Mouse (Mus musculus): ENCODE measurements at regions not wholly inside any gene's neighbourhood (a gene's known extent, or its start where the extent isn't known, plus 50 kb on each side); places are given as distances from the start of the nearest gene placed in this dataset.

DNA sequence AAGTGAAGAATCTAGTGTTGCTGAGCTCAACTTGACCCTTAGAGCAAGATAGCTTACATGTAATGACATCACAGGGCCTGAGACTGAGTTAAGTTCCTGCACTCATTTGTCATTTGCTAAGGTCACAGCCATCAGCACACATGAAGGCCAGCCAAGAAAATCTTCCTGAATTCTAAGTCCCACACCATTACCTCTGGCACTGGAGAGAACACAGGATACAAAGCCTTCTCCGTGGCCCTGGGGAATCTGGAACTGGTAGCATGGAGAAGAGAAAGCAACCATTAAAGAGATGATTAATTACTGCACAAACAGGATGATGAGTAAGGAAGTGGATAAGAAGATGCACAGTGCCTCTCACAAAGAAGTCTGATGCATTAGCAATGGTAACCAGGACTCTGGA, 232.0 kb downstream of the Wdr72 start:
- Histone ChIP-seq H3K4me3 (ENCODE audit: insufficient read depth, low read length) (no peak overlapping the region), H3K27ac (ENCODE audit: insufficient read depth, low read depth, low read length) (no peak overlapping the region), H3K4me1 (ENCODE audit: control insufficient read depth, insufficient read depth, low read length) (no peaks in the 10 kb centered on the region)
- TF ChIP-seq POLR2A (IDR thresholded peaks at IDR 0.05; ENCODE audit: borderline replicate concordance, low read depth, low read length) (no peak), CTCF (IDR thresholded peaks at IDR 0.05; ENCODE audit: low read depth, low read length) (no peak)

DNA sequence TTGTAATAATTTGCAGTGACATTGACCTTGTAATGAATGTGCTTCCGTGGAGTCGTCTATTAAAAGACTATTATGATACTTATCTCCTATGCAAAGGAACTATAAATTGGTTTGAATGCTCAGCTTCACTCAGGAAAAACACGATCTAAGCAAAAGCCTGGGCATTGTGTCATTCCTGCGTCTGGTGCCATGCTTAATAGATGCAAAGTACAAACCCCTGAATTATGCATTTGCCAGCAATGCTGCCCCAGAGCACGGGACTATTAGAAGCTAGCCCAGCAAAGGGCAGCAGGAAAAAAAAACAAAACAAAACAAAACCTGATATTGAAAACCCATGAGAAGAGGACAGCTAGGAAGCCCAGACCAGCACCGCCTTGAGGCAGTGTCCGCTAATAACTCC, 234.9 kb downstream of the Wdr72 start:
- no peaks in the 10 kb centered on the region for H3K4me1 ChIP-seq (ENCODE audit: control insufficient read depth, insufficient read depth, low read length)

GRCm38 (mm10) chr9:74348776-74349175, 238.6 kb downstream of the Wdr72 start:
- no peak for TF ChIP-seq CTCF (IDR thresholded peaks at IDR 0.05; ENCODE audit: low read depth, low read length)
- TF ChIP-seq POLR2A (IDR thresholded peaks at IDR 0.05; ENCODE audit: borderline replicate concordance, low read depth, low read length): no peak

More for the DNA sequence above, 234.9 kb downstream of the Wdr72 start:
- Histone ChIP-seq H3K4me3 (ENCODE audit: insufficient read depth, low read length) (no peak overlapping the region), H3K27ac (ENCODE audit: insufficient read depth, low read depth, low read length) (no peak overlapping the region)
- TF ChIP-seq POLR2A (IDR thresholded peaks at IDR 0.05; ENCODE audit: borderline replicate concordance, low read depth, low read length) (no peak), CTCF (IDR thresholded peaks at IDR 0.05; ENCODE audit: low read depth, low read length) (no peak)

GRCm38 (mm10) chr9:74365930-74366438, 255.8 kb downstream of the Wdr72 start:
- Histone ChIP-seq H3K4me1 (ENCODE audit: control insufficient read depth, insufficient read depth, low read length) (no peaks in the 10 kb centered on the region), H3K27ac (ENCODE audit: insufficient read depth, low read depth, low read length) (no peak overlapping the region), H3K4me3 (ENCODE audit: insufficient read depth, low read length) (no peak overlapping the region)
- TF ChIP-seq CTCF (IDR thresholded peaks at IDR 0.05; ENCODE audit: low read depth, low read length) (no peak), POLR2A (IDR thresholded peaks at IDR 0.05; ENCODE audit: borderline replicate concordance, low read depth, low read length) (no peak)

More at GRCm38 (mm10) chr9:74348776-74349175, 238.6 kb downstream of the Wdr72 start:
- no peaks in the 10 kb centered on the region for H3K4me1 ChIP-seq (ENCODE audit: control insufficient read depth, insufficient read depth, low read length)
- no peak overlapping the region for H3K4me3 ChIP-seq (ENCODE audit: insufficient read depth, low read length)
- no peak overlapping the region for H3K27ac ChIP-seq (ENCODE audit: insufficient read depth, low read depth, low read length)

DNA sequence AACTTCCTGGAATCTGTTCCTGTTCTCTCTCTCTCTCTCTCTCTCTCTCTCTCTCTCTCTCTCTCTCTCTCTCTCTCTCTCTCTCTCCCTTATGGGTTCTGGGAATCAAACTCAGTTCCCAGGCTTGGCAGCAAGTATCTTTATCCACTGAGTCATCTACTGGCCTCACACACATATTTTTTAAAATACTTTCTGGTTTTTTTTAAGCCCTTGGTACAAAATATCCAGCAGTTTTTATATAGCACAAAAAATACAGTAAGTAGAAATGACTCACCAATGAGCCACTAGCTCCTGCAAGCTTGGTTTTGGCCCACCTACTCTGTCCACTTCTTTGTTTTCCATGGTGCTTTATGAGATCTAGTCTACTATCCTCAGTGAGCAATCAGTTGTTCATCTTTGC, 266.0 kb downstream of the Wdr72 start:
- H3K4me1 ChIP-seq (ENCODE audit: control insufficient read depth, insufficient read depth, low read length): no peaks in the 10 kb centered on the region
- no peak overlapping the region for H3K4me3 ChIP-seq (ENCODE audit: insufficient read depth, low read length)
- H3K27ac ChIP-seq (ENCODE audit: insufficient read depth, low read depth, low read length): no peak overlapping the region
- TF ChIP-seq CTCF (IDR thresholded peaks at IDR 0.05; ENCODE audit: low read depth, low read length): no peak
- TF ChIP-seq POLR2A (IDR thresholded peaks at IDR 0.05; ENCODE audit: borderline replicate concordance, low read depth, low read length): no peak

DNA sequence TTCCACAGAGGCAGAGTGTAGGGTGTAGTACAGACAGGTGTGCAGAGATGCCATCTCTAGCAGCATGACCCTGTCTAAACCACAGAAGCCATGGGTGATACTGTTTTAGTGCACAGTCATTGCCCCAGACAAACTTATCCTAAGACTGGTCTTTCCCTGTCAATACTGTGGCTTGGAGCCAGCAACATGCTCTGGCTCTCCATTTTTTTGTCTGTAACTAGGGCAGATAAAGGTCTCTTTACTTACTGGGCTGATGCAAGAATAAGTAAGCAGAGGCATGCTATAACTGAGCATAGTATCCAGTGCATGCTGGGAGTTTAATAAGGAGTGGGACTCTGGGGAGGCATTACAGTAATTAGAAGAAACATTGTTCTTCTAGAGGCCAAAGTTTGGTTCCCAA, 267.0 kb downstream of the Wdr72 start:
- no peak for TF ChIP-seq POLR2A (IDR thresholded peaks at IDR 0.05; ENCODE audit: borderline replicate concordance, low read depth, low read length)
- no peak for TF ChIP-seq CTCF (IDR thresholded peaks at IDR 0.05; ENCODE audit: low read depth, low read length)
- Histone ChIP-seq H3K4me3 (ENCODE audit: insufficient read depth, low read length) (no peak overlapping the region), H3K4me1 (ENCODE audit: control insufficient read depth, insufficient read depth, low read length) (no peaks in the 10 kb centered on the region), H3K27ac (ENCODE audit: insufficient read depth, low read depth, low read length) (no peak overlapping the region)

GRCm38 (mm10) chr9:74384206-74384896, 274.2 kb downstream of the Wdr72 start:
- H3K4me1 ChIP-seq (ENCODE audit: control insufficient read depth, insufficient read depth, low read length): no peaks in the 10 kb centered on the region
- H3K27ac ChIP-seq (ENCODE audit: insufficient read depth, low read depth, low read length): no peak overlapping the region
- no peak overlapping the region for H3K4me3 ChIP-seq (ENCODE audit: insufficient read depth, low read length)
- no peak for TF ChIP-seq POLR2A (IDR thresholded peaks at IDR 0.05; ENCODE audit: borderline replicate concordance, low read depth, low read length)

DNA sequence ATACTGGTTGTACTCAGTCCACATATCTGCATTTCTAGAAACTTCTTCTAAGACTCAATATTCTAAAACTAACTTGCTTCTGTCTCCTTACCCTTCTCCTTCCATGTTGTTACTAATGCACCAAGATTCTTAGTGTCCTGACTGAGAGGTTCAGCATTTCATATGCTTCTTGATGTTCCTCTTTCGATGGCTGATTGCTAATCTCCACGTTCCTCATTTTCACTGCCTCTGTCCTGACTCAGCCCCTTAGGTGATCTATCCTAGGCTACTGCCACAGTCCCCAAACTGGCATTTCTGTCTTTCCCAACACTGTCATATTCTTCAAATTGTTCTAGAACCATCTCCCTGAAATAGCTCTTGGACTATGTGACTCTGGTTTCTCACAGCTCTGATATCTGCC, 315.4 kb downstream of the Wdr72 start:
- no peak overlapping the region for H3K27ac ChIP-seq (ENCODE audit: insufficient read depth, low read depth, low read length)
- no peaks in the 10 kb centered on the region for H3K4me1 ChIP-seq (ENCODE audit: control insufficient read depth, insufficient read depth, low read length)
- no peak overlapping the region for H3K4me3 ChIP-seq (ENCODE audit: insufficient read depth, low read length)
- TF ChIP-seq CTCF (IDR thresholded peaks at IDR 0.05; ENCODE audit: low read depth, low read length): no peak
- no peak for TF ChIP-seq POLR2A (IDR thresholded peaks at IDR 0.05; ENCODE audit: borderline replicate concordance, low read depth, low read length)

DNA sequence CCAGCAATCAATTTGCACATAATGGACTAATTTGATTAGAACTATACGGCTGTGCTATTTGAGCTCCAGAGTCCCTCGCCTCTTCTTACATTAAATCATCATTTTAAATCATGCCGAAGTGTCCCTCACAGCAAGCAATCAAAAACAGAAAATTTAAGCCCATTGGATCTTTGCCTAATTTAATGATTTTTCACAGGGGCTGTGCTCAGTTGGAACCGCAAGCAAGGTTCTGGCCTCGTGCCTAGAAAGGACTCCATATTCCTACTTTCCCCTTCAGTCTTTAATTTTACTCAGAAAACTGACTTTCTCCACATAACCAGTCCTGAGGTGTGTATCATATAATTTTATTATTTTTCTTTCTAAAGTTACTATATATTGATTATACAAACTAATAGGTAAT, 339.8 kb downstream of the Wdr72 start:
- TF ChIP-seq POLR2A (IDR thresholded peaks at IDR 0.05; ENCODE audit: borderline replicate concordance, low read depth, low read length) (no peak), CTCF (IDR thresholded peaks at IDR 0.05; ENCODE audit: low read depth, low read length) (no peak)
- H3K4me1 ChIP-seq (ENCODE audit: control insufficient read depth, insufficient read depth, low read length): no peaks in the 10 kb centered on the region
- no peak overlapping the region for H3K27ac ChIP-seq (ENCODE audit: insufficient read depth, low read depth, low read length)
- H3K4me3 ChIP-seq (ENCODE audit: insufficient read depth, low read length): no peak overlapping the region

DNA sequence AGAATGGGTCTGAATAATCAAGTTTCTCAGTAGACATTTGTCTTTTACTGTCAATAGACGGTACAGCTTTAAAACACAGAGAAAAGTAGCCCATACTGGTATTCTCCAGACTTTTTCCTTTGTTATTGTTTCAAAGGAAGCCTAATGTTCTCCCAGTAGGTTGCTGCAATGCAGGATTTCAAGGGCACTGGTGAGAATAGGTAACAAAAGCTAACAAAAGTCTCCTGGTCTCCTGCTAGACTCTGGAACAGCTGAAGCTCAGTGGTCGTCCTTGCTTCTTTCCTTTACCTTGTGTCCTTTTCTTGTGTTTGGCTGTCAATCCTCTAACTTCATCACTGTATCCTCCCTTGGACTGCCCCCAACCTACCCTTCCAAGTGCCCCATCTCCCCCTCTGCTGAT, 350.9 kb downstream of the Wdr72 start:
- Histone ChIP-seq H3K27ac (ENCODE audit: insufficient read depth, low read depth, low read length) (no peak overlapping the region), H3K4me1 (ENCODE audit: control insufficient read depth, insufficient read depth, low read length) (no peaks in the 10 kb centered on the region), H3K4me3 (ENCODE audit: insufficient read depth, low read length) (no peak overlapping the region)
- no peak for TF ChIP-seq CTCF (IDR thresholded peaks at IDR 0.05; ENCODE audit: low read depth, low read length)
- no peak for TF ChIP-seq POLR2A (IDR thresholded peaks at IDR 0.05; ENCODE audit: borderline replicate concordance, low read depth, low read length)
